Mouse (Mus musculus): Measurements from ENCODE around the gene Rxfp2.

Gene Rxfp2

GRCm38 (mm10) chr5:150115271-150116092 lies 97.0 kb downstream of the Rxfp2 start:
- no peak for DNase-seq (ENCODE audit: low spot score in 2 of 2)

GRCm38 (mm10) chr5:150116216-150116905 lies 97.9 kb downstream of the Rxfp2 start:
- no peak for DNase-seq (ENCODE audit: low spot score in 2 of 2)

- DNase-seq (ENCODE audit: low spot score in 2 of 2) = no peak
Measured at GRCm38 (mm10) chr5:150116906-150117216, 98.4 kb downstream of the Rxfp2 start.

- DNase-seq (ENCODE audit: low spot score in 2 of 2) = no peak
Measured at GRCm38 (mm10) chr5:150118124-150118454, 99.6 kb downstream of the Rxfp2 start.

GRCm38 (mm10) chr5:150118455-150119241 lies 100.2 kb downstream of the Rxfp2 start, which contains the start of gene Fry:
TSS of gene Fry (plus strand) at chr5:150118645.
- DNase-seq (ENCODE audit: low spot score in 2 of 2) = peak; percentile 94 to 96

GRCm38 (mm10) chr5:150120676-150121075 lies 102.2 kb downstream of the Rxfp2 start:
- no peak for DNase-seq (ENCODE audit: low spot score in 2 of 2)

- no peak for DNase-seq (ENCODE audit: low spot score in 2 of 2)
Measured at GRCm38 (mm10) chr5:150122095-150122494, 103.6 kb downstream of the Rxfp2 start.

GRCm38 (mm10) chr5:150122571-150122970 lies 104.1 kb downstream of the Rxfp2 start:
- peak in 1 of 2 experiments; percentile 58 for DNase-seq (ENCODE audit: low spot score in 2 of 2)

- DNase-seq (ENCODE audit: low spot score in 2 of 2) = no peak
Measured at GRCm38 (mm10) chr5:150125920-150126319, 107.4 kb downstream of the Rxfp2 start.

- DNase-seq (ENCODE audit: low spot score in 2 of 2) = no peak
Measured at GRCm38 (mm10) chr5:150128432-150128831, 110.0 kb downstream of the Rxfp2 start.

GRCm38 (mm10) chr5:150130144-150130543 lies 111.7 kb downstream of the Rxfp2 start:
- no peak for DNase-seq (ENCODE audit: low spot score in 2 of 2)

- DNase-seq (ENCODE audit: low spot score in 2 of 2) = no peak
Measured at GRCm38 (mm10) chr5:150131166-150131565, 112.7 kb downstream of the Rxfp2 start.

Data from frontal cortex, postnatal 36 days (tissue).